Mouse (Mus musculus) liver, adult 2 months (tissue): Measurements from ENCODE around the gene Ddost. TPM values are rescaled to one million over a fixed set of nuclear protein-coding genes. Genes with fewer than 3 reads are reported as not detected.
A peak's percentile ranks its signal among the peaks of the same experiment; 100 is the strongest.
"Not testable (repeated sequence)": the region's sequence is repeated elsewhere in the genome, so short reads cannot be mapped to it uniquely, and the experiment has no call there.

Experiments
- DNase-seq: peaks from one replicate; pipeline ENCODE4 v3.0.0-alpha.2; 2011; ENCODE audit warnings: low read depth, low spot score; ENCODE audit errors: extremely low read depth
- H3K27ac ChIP-seq: fragments of 200-500 bp; replicated peaks from 2 replicates; pipeline ENCODE4 v1.5.1; 2012; ENCODE audit warnings: low read depth, mild to moderate bottlenecking, control low read depth, inconsistent platforms, low read length; ENCODE audit not compliant: insufficient read depth
- H3K27me3 ChIP-seq: fragments of 200-500 bp; 2 replicates; pipeline ENCODE4 v1.6.1; 2012; ENCODE audit warnings: mild to moderate bottlenecking, moderate library complexity, low read length, inconsistent platforms; ENCODE audit not compliant: control insufficient read depth, insufficient read depth
- H3K36me3 ChIP-seq: fragments of 200-500 bp; 2 replicates; pipeline ENCODE4 v1.6.1; 2012; ENCODE audit warnings: low read length, inconsistent platforms; ENCODE audit not compliant: control insufficient read depth, insufficient read depth
- H3K4me1 ChIP-seq: fragments of 200-500 bp; 2 replicates; pipeline ENCODE4 v1.6.1; 2011; ENCODE audit warnings: low read length; ENCODE audit not compliant: control insufficient read depth, insufficient read depth
- H3K4me3 ChIP-seq: fragments of 200-500 bp; 2 replicates; pipeline ENCODE4 v1.5.1; 2011; ENCODE audit warnings: low read depth, mild to moderate bottlenecking, control low read depth, low read length, moderate library complexity; ENCODE audit not compliant: insufficient read depth
- H3K79me2 ChIP-seq: fragments of 200-500 bp; 2 replicates; pipeline ENCODE4 v1.6.1; 2012; ENCODE audit warnings: inconsistent platforms, mild to moderate bottlenecking, low read length, moderate library complexity; ENCODE audit not compliant: control insufficient read depth, insufficient read depth
- H3K9ac ChIP-seq: fragments of 200-500 bp; 2 replicates; pipeline ENCODE4 v1.6.1; 2012; ENCODE audit warnings: low read depth, mild to moderate bottlenecking, control low read depth, inconsistent platforms, low read length
- CTCF ChIP-seq: fragments of 200-500 bp; IDR thresholded peaks from 2 replicates; pipeline ENCODE4 v1.5.1; 2011; ENCODE audit warnings: low read depth, low read length, control low read depth
- POLR2A ChIP-seq: fragments of 200-500 bp; IDR thresholded peaks from 2 replicates; pipeline ENCODE4 v1.6.1; 2011; ENCODE audit warnings: low read length, control low read depth; ENCODE audit not compliant: insufficient read depth; ENCODE audit errors: extremely low read depth
- WGBS: fragments of 180-500 bp; shearing (Covaris S2); methylation state at CpG from one replicate; pipeline ENCODE4 v1.1.7; 2018; 5-methylcytosine and 5-hydroxymethylcytosine counted together
- polyA plus RNA-seq: library from polyadenylated mRNA; depleted of rRNA; stranded (reverse); fragments of >200 nt; gene quantifications from 2 replicates; pipeline ENCODE4 v1.2.3, GENCODE M21; 2012
- total RNA-seq: library from RNA; depleted of rRNA; stranded (reverse); fragments of >200 nt; gene quantifications from 2 replicates; pipeline ENCODE4 v1.2.3, GENCODE M21; 2014

Ddost gene
- total and polyA plus RNA-seq, 2 experiments, result 93.9 to 145 TPM

DNA sequence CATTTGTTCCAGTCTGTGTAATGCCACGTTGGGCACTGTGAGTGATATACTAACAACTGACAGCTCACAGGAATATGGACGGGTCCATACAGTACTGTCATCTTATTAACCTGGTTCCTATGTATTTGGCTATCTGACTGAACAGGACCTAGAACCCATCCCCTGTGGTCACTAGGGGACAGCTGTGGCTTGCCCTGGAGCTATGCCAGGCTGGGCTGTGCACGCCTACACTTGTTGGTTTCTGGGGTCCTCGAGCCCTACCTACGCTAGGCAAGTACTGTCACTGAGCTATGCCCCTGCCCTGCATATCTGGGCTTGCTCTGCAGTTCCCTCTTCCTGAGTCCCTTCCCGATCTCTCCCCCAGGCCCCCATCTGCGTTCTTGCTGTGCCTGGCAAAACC lies 17.0 kb downstream of the Ddost start:
- no peak for DNase-seq
- Histone ChIP-seq H3K36me3 (peaks cover 8% of the 10 kb centered on the region; the same call in 1 of the 2 replicates), H3K4me1 (peaks cover 15% of the 10 kb centered on the region), H3K79me2 (peaks cover 8% of the 10 kb centered on the region), H3K4me3 (no peak overlapping the region), H3K9ac (no peak overlapping the region), H3K27me3 (no peaks in the 10 kb centered on the region), H3K27ac (no peak overlapping the region)
- no peak for TF ChIP-seq POLR2A
- TF ChIP-seq CTCF, result no peak
- 84% methylated on average over 7 of the region's 7 CpGs for WGBS

DNA sequence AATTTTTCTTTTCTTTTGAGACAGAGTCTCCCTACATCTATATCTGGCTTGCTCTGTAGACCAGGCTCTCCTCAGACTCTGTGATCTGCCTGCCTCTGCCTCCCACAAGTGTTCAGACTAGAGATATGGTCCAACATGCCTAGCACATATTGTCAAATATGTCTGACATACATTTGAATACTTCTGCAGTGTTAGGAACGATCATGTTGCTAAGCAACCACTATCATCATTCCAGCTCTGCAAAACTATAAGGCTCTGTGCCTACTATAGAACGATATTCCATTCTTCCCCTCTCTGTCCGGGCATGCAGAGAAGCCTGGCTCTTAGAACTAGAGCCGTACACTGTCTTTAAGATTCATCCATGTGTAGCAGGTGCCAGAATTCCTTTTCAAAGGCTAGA lies 18.2 kb downstream of the Ddost start:
- no peaks in the 10 kb centered on the region for H3K36me3 ChIP-seq

DNA sequence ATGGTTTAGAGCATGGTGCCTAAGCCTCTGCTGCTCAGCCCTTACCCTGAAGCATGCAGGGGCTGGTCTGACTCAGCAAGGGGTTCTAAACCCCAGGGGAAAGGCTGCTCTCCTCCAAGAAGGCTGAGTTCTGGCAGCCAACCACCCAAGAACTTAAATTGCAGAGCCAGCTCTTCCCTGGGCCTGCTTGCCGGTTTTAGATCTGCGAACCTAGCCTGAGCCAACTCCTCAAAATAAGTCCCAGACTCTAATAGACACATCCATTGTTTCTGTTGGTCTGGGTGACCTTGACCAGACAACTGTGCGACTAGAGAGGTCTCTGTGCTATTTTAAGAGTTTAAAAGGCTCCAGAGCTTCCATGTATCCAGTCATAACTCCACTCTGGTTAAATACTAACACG lies 19.2 kb downstream of the Ddost start:
- peaks cover 5% of the 10 kb centered on the region for H3K79me2 ChIP-seq
- no peak overlapping the region for H3K4me3 ChIP-seq
- WGBS, result 9% methylated on average over 4 of the region's 4 CpGs
- H3K27me3 ChIP-seq, result no peaks in the 10 kb centered on the region
- no peaks in the 10 kb centered on the region for H3K36me3 ChIP-seq
- H3K4me1 ChIP-seq, result peaks cover 18% of the 10 kb centered on the region
- no peak overlapping the region for H3K9ac ChIP-seq
- DNase-seq, result no peak
- peak overlapping the region; percentile 53 for H3K27ac ChIP-seq
- TF ChIP-seq CTCF, result no peak
- TF ChIP-seq POLR2A, result no peak

More for the DNA sequence above, 18.2 kb downstream of the Ddost start:
- no peak for DNase-seq
- no peak overlapping the region for H3K9ac ChIP-seq
- H3K27ac ChIP-seq, result no peak overlapping the region
- peaks cover 18% of the 10 kb centered on the region for H3K4me1 ChIP-seq
- H3K27me3 ChIP-seq, result no peaks in the 10 kb centered on the region
- WGBS, result 85% methylated on average over 4 of the region's 4 CpGs
- H3K4me3 ChIP-seq, result no peak overlapping the region
- peaks cover 5% of the 10 kb centered on the region for H3K79me2 ChIP-seq
- TF ChIP-seq CTCF (no peak), POLR2A (no peak)

DNA sequence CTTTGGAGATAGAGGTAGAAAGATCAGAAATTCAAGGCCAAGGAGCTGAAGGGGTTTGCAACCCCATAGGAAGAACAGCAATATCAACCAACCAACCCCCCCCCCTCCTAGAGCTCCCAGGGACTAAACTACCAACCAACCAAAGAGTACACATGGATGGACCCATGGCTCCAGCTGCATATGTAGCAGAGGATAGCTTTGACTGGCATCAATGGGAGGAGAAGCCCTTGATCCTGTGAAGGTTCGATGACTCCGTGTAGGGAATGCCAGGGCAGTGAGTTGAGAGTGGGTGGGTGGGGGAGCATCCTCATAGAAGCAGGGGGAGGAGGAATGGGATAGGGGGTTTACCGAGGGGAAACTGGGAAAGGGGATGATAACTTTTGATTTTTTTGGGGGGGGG lies 19.9 kb downstream of the Ddost start:
- H3K4me3 ChIP-seq, result no peak overlapping the region
- 78% methylated on average over 3 of the region's 3 CpGs for WGBS
- no peak for TF ChIP-seq POLR2A
- TF ChIP-seq CTCF, result no peak
- H3K36me3 ChIP-seq, result no peaks in the 10 kb centered on the region
- H3K9ac ChIP-seq, result no peak overlapping the region
- no peaks in the 10 kb centered on the region for H3K27me3 ChIP-seq
- peaks cover 5% of the 10 kb centered on the region for H3K79me2 ChIP-seq
- peaks cover 13% of the 10 kb centered on the region for H3K4me1 ChIP-seq
- DNase-seq, result no peak
- H3K27ac ChIP-seq, result peak overlapping the region; percentile 55

DNA sequence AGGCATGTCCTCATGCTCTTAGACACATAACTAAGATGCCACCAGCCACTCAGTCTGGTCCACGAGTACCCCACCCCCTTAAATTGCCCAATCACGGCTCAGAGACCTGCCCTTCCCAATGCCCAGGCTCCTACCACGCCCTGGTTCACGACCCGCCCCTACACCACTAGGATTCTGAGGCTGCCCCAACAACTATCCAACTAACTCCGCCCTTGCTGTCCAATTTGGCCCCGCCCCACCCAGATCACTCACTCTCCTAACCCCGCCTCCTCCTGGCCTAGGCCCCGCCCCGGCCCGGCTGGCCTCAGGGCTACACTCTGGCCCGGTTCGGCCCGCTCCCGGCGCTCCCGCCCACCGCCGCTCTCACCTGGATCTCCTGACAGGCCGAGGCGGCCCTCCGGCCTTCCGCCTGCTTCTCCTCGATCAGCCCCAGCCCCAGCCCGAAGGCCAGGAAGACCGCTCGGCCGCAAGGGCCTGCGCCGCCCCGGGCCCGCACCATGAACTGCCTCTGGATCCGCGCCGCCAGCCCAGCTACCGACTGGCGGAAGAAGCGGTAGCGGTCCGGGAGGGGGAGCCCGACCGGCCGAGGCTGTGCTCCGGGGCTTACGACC lies 21.0 kb downstream of the Ddost start:
- under 1% methylated on average over 45 of the region's 45 CpGs for WGBS
- no peaks in the 10 kb centered on the region for H3K27me3 ChIP-seq
- H3K27ac ChIP-seq, result peak overlapping the region; percentile 98
- peaks cover 5% of the 10 kb centered on the region for H3K79me2 ChIP-seq
- H3K36me3 ChIP-seq, result no peaks in the 10 kb centered on the region
- peak overlapping the region; percentile 96 for H3K9ac ChIP-seq
- H3K4me1 ChIP-seq, result peaks cover 13% of the 10 kb centered on the region
- TF ChIP-seq POLR2A, result peak; percentile 91
- TF ChIP-seq CTCF, result no peak; the same call in 1 of the 2 replicates
- peak; percentile 95 for DNase-seq
- H3K4me3 ChIP-seq, result peak overlapping the region; percentile 82

DNA sequence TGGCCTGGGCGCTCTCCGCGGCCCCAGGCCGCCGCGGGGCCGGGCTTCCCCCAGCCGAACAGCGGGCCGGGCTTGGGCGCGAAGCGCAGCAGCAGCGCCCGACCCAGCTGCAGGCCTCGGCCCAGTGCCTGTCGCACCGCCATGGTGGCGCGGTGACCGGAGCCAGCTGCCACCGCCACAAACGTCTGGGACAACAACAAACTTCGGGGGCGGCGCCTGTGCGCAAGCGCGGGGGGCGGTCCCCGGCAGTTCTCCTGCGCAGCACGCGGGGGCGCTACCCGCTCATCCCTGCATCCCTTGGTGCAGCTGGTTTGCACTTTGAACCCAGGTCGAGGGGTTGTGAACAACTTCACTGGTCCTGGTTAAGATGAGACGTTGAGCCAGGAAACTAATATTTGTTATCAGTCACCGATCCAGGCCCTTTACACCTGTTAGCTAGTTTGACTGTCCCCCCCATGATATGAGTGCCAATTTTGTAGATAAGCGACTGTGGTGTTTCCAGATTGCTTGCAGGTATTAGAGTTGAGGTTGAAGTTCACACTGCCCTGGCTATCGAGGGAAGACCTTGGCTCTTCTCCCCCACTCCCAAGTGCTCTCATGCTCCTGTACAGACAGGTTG lies 21.7 kb downstream of the Ddost start, which contains the start of gene Pink1:
Gene Pink1 (minus strand): TSS at position 231 of the 619 bp plus-strand sequence.
- WGBS, result under 1% methylated on average over 40 of the region's 41 CpGs
- H3K27ac ChIP-seq, result peak within 1 kb of the TSS; percentile 98
- H3K9ac ChIP-seq, result peak within 1 kb of the TSS; percentile 96
- peaks cover 5% of the 10 kb centered on the region for H3K79me2 ChIP-seq
- peak; percentile 97 for DNase-seq
- H3K4me1 ChIP-seq, result peaks cover 13% of the 10 kb centered on the region
- TF ChIP-seq POLR2A (peak; percentile 89), CTCF (peak; percentile 94)
- H3K4me3 ChIP-seq, result peak within 1 kb of the TSS; percentile 82
- no peaks in the 10 kb centered on the region for H3K36me3 ChIP-seq
- H3K27me3 ChIP-seq, result no peaks in the 10 kb centered on the region

DNA sequence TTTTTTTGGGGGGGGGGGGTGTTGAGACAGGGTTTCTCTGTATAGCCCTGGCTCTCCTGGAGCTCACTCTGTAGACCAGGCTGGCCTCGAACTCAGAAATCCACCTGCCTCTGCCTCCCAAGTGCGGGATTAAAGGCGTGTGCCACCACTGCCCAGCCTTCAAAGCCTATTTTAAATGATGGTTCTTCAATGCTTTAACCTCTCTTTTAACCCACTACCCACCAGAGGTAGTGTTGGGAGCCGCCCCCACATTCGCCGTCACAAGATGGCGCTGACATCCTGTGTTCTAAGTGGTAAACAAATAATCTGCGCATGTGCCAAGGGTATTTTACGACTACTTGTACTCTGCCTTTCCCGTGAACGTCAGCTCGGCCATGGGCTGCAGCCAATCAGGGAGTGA lies 22.6 kb downstream of the Ddost start:
- DNase-seq, H3K27ac ChIP-seq: not testable (repeated sequence)
- WGBS, result 43% methylated on average over 9 of the region's 12 CpGs

More for the DNA sequence above, 22.6 kb downstream of the Ddost start:
- peaks cover 13% of the 10 kb centered on the region for H3K4me1 ChIP-seq
- H3K4me3 ChIP-seq, H3K36me3 ChIP-seq, H3K9ac ChIP-seq, H3K27me3 ChIP-seq, H3K79me2 ChIP-seq: not testable (repeated sequence)
